Mouse (Mus musculus): ENCODE results near the gene Siglecg.

The Siglecg gene

GRCm38 (mm10) chr7:43408131-43408553 lies at the start of gene Siglecg:
TSS of gene Siglecg (plus strand) at chr7:43408204.
- ChIA-PET POLR2A (interaction anchor here in 1 of 4 experiments (0.5 kb wide), 1 partner anchor 17 kb away, joined by 3 read pairs; no protein-coding TSS in a partner anchor), CTCF (interaction anchor here in 3 of 4 experiments (0.6 to 1.3 kb wide), 5 partner anchors 10 to 512 kb away, joined by 3 to 6 read pairs (median 3); no protein-coding TSS in a partner anchor)

- ChIA-PET POLR2A (no interaction called here), CTCF (no interaction called here)
Observed at GRCm38 (mm10) chr7:43358556-43358955, 49.4 kb upstream of the Siglecg start.

GRCm38 (mm10) chr7:43361442-43361841 lies 46.6 kb upstream of the Siglecg start:
- POLR2A ChIA-PET: no interaction called here
- CTCF ChIA-PET: no interaction called here

- POLR2A ChIA-PET: no interaction called here
- CTCF ChIA-PET: interaction anchor here in 1 of 4 experiments (1.2 kb wide), 1 partner anchor 16 kb away, joined by 3 read pairs; no protein-coding TSS in a partner anchor
Observed at GRCm38 (mm10) chr7:43362021-43362420, 46.0 kb upstream of the Siglecg start.

GRCm38 (mm10) chr7:43378226-43378625 lies 29.8 kb upstream of the Siglecg start:
- CTCF ChIA-PET: interaction anchor here (0.6 to 1.8 kb wide), 35 partner anchors 10 to 1768 kb away, joined by 3 to 11 read pairs (median 3); no protein-coding TSS in a partner anchor
- POLR2A ChIA-PET: interaction anchor here (0.5 to 1.0 kb wide), 9 partner anchors 9 to 111 kb away, joined by 3 to 12 read pairs (median 4); no protein-coding TSS in a partner anchor

GRCm38 (mm10) chr7:43392349-43393121 lies 15.5 kb upstream of the Siglecg start:
- POLR2A ChIA-PET: no interaction called here
- CTCF ChIA-PET: interaction anchor here in 1 of 4 experiments (0.6 kb wide), 1 partner anchor 260 kb away, joined by 3 read pairs; no protein-coding TSS in a partner anchor

GRCm38 (mm10) chr7:43399501-43399900 lies 8.5 kb upstream of the Siglecg start:
- ChIA-PET POLR2A (interaction anchor here in 1 of 4 experiments (0.6 kb wide), 1 partner anchor 1005 kb away, joined by 3 read pairs; no protein-coding TSS in a partner anchor), CTCF (interaction anchor here in 1 of 4 experiments (0.9 kb wide), 1 partner anchor 71 kb away, joined by 3 read pairs; no protein-coding TSS in a partner anchor)

- CTCF ChIA-PET: interaction anchor here in 1 of 4 experiments (0.5 kb wide), 1 partner anchor 11 kb away, joined by 3 read pairs; no protein-coding TSS in a partner anchor
- POLR2A ChIA-PET: interaction anchor here in 1 of 4 experiments (0.7 kb wide), 1 partner anchor 75 kb away, joined by 3 read pairs; no protein-coding TSS in a partner anchor
Observed at GRCm38 (mm10) chr7:43402718-43403117, 5.3 kb upstream of the Siglecg start.

GRCm38 (mm10) chr7:43407573-43407972 lies 431 bp upstream of the Siglecg start:
- POLR2A ChIA-PET: no interaction called here
- CTCF ChIA-PET: interaction anchor here in 2 of 4 experiments (1.0 to 1.2 kb wide), 2 partner anchors 15 to 512 kb away, joined by 3 to 6 read pairs; no protein-coding TSS in a partner anchor

- ChIA-PET CTCF (interaction anchor here in 3 of 4 experiments (1.1 to 1.3 kb wide), 3 partner anchors 9 to 14 kb away, joined by 3 to 6 read pairs (median 5); no protein-coding TSS in a partner anchor), POLR2A (no interaction called here)
Observed at GRCm38 (mm10) chr7:43409084-43409483, 1.1 kb downstream of the Siglecg start.

GRCm38 (mm10) chr7:43411724-43412123 lies 3.7 kb downstream of the Siglecg start:
- CTCF ChIA-PET: interaction anchor here in 2 of 4 experiments (0.9 to 1.4 kb wide), 2 partner anchors 11 to 12 kb away, joined by 3 read pairs; no protein-coding TSS in a partner anchor
- POLR2A ChIA-PET: interaction anchor here in 1 of 4 experiments (0.8 kb wide), 1 partner anchor 55 kb away, joined by 3 read pairs; no protein-coding TSS in a partner anchor

- POLR2A ChIA-PET: interaction anchor here in 2 of 4 experiments (0.6 to 1.0 kb wide), 3 partner anchors 9 to 206 kb away, joined by 3 to 8 read pairs (median 3); no protein-coding TSS in a partner anchor
- CTCF ChIA-PET: interaction anchor here in 3 of 4 experiments (0.5 to 1.7 kb wide), 9 partner anchors 9 to 433 kb away, joined by 3 to 11 read pairs (median 4); no protein-coding TSS in a partner anchor
Observed at GRCm38 (mm10) chr7:43417298-43417697, 9.3 kb downstream of the Siglecg start.

- CTCF ChIA-PET: interaction anchor here (0.5 to 2.4 kb wide), 48 partner anchors 9 to 259 kb away, joined by 3 to 34 read pairs (median 4); partner anchors contain the start of genes Nkg7 (in 1 of the 4), Siglecg (in 1 of the 4) and Vsig10l (in 1 of the 4)
Observed at GRCm38 (mm10) chr7:43422995-43423617, 15.1 kb downstream of the Siglecg start.

GRCm38 (mm10) chr7:43423991-43424625 lies 16.1 kb downstream of the Siglecg start:
- ChIA-PET POLR2A (interaction anchor here in 3 of 4 experiments (0.5 to 2.0 kb wide), 10 partner anchors 9 to 757 kb away, joined by 3 to 20 read pairs (median 4); partner anchors contain the start of genes Etfb (in 2 of the 3) and Gm45233 (in 2 of the 3)), CTCF (interaction anchor here (0.6 to 2.5 kb wide), 18 partner anchors 12 to 95 kb away, joined by 3 to 21 read pairs (median 4); partner anchors contain the start of gene Nkg7 (in 1 of the 4))

More at GRCm38 (mm10) chr7:43422995-43423617, 15.1 kb downstream of the Siglecg start:
- POLR2A ChIA-PET: interaction anchor here in 3 of 4 experiments (0.7 to 2.0 kb wide), 7 partner anchors 10 to 366 kb away, joined by 3 to 20 read pairs (median 3); partner anchors contain the start of genes Etfb (in 1 of the 3) and Gm45233 (in 1 of the 3)

GRCm38 (mm10) chr7:43427406-43427805 lies 19.4 kb downstream of the Siglecg start, which contains the start of gene Lim2:
TSS of gene Lim2 (plus strand) at chr7:43427670.
- CTCF ChIA-PET: interaction anchor here in 2 of 4 experiments (0.6 to 1.4 kb wide), 3 partner anchors 25 to 45 kb away, joined by 3 to 6 read pairs (median 4); no protein-coding TSS in a partner anchor
- POLR2A ChIA-PET: interaction anchor here in 3 of 4 experiments (0.6 to 2.4 kb wide), 6 partner anchors 11 to 144 kb away, joined by 3 to 13 read pairs (median 4); partner anchors contain the start of genes Etfb (in 1 of the 3) and Gm45233 (in 1 of the 3)

- ChIA-PET CTCF (interaction anchor here in 1 of 4 experiments (1.2 kb wide), 1 partner anchor 41 kb away, joined by 6 read pairs; no protein-coding TSS in a partner anchor), POLR2A (interaction anchor here (0.5 to 1.1 kb wide), 4 partner anchors 14 to 244 kb away, joined by 3 to 4 read pairs (median 3); partner anchors contain the start of genes Etfb (in 1 of the 4) and Gm45233 (in 1 of the 4))
Observed at GRCm38 (mm10) chr7:43429500-43429899, 21.5 kb downstream of the Siglecg start.

GRCm38 (mm10) chr7:43432891-43433290 lies 24.9 kb downstream of the Siglecg start:
- POLR2A ChIA-PET: interaction anchor here (0.5 to 2.1 kb wide), 6 partner anchors 9 to 314 kb away, joined by 3 to 9 read pairs (median 4); no protein-coding TSS in a partner anchor
- CTCF ChIA-PET: interaction anchor here in 2 of 4 experiments (1.0 to 2.5 kb wide), 2 partner anchors 10 kb away, joined by 4 to 9 read pairs; no protein-coding TSS in a partner anchor
